Mouse (Mus musculus): ENCODE measurements at regions not wholly inside any gene's neighbourhood (a gene's known extent, or its start where the extent isn't known, plus 50 kb on each side); places are given as distances from the start of the nearest gene placed in this dataset.

GRCm38 (mm10) chr19:21107741-21108140 is 153.7 kb upstream of the Tmc1 start:
- Histone ChIP-seq H3K36me3 (replicated peaks; ENCODE audit: low read length) (no peaks in the 10 kb centered on the region), H3K4me3 (replicated peaks) (peak overlapping the region; percentile 14), H3K4me1 (peaks cover 59% of the 10 kb centered on the region), H3K27me3 (replicated peaks) (no peaks in the 10 kb centered on the region), H3K9me3 (no peaks in the 10 kb centered on the region)
- TF ChIP-seq GATA1 (IDR thresholded peaks at IDR 0.05; ENCODE audit: borderline replicate concordance, low read length): no peak
- no peak for TF ChIP-seq FLI1 (IDR thresholded peaks at IDR 0.05; ENCODE audit: low read length)

GRCm38 (mm10) chr19:21107275-21107674 is 153.3 kb upstream of the Tmc1 start:
- Histone ChIP-seq H3K4me3 (replicated peaks) (no peak overlapping the region), H3K27me3 (replicated peaks) (no peaks in the 10 kb centered on the region), H3K9me3 (no peaks in the 10 kb centered on the region), H3K4me1 (peaks cover 64% of the 10 kb centered on the region), H3K36me3 (replicated peaks; ENCODE audit: low read length) (no peaks in the 10 kb centered on the region)
- no peak for TF ChIP-seq GATA1 (IDR thresholded peaks at IDR 0.05; ENCODE audit: borderline replicate concordance, low read length)
- no peak for TF ChIP-seq FLI1 (IDR thresholded peaks at IDR 0.05; ENCODE audit: low read length)

GRCm38 (mm10) chr19:21106766-21107165 is 152.8 kb upstream of the Tmc1 start:
- H3K4me3 ChIP-seq (replicated peaks): peak overlapping the region; percentile 33

GRCm38 (mm10) chr19:21106241-21106669 is 152.3 kb upstream of the Tmc1 start:
- Histone ChIP-seq H3K4me1 (peaks cover 65% of the 10 kb centered on the region), H3K36me3 (replicated peaks; ENCODE audit: low read length) (no peaks in the 10 kb centered on the region), H3K27me3 (replicated peaks) (no peaks in the 10 kb centered on the region), H3K4me3 (replicated peaks) (no peak overlapping the region), H3K9me3 (no peaks in the 10 kb centered on the region)
- no peak for TF ChIP-seq FLI1 (IDR thresholded peaks at IDR 0.05; ENCODE audit: low read length)
- TF ChIP-seq GATA1 (IDR thresholded peaks at IDR 0.05; ENCODE audit: borderline replicate concordance, low read length): no peak

More at GRCm38 (mm10) chr19:21106766-21107165, 152.8 kb upstream of the Tmc1 start:
- H3K27me3 ChIP-seq (replicated peaks): no peaks in the 10 kb centered on the region
- no peak for TF ChIP-seq FLI1 (IDR thresholded peaks at IDR 0.05; ENCODE audit: low read length)
- no peak for TF ChIP-seq GATA1 (IDR thresholded peaks at IDR 0.05; ENCODE audit: borderline replicate concordance, low read length)
- no peaks in the 10 kb centered on the region for H3K36me3 ChIP-seq (replicated peaks; ENCODE audit: low read length)
- H3K9me3 ChIP-seq: no peaks in the 10 kb centered on the region
- peaks cover 61% of the 10 kb centered on the region for H3K4me1 ChIP-seq

GRCm38 (mm10) chr19:21105004-21105403 is 151.0 kb upstream of the Tmc1 start:
- TF ChIP-seq GATA1 (IDR thresholded peaks at IDR 0.05; ENCODE audit: borderline replicate concordance, low read length) (no peak), FLI1 (IDR thresholded peaks at IDR 0.05; ENCODE audit: low read length) (no peak)
- Histone ChIP-seq H3K27me3 (replicated peaks) (no peaks in the 10 kb centered on the region), H3K9me3 (no peaks in the 10 kb centered on the region), H3K4me3 (replicated peaks) (peak overlapping the region; percentile 83), H3K36me3 (replicated peaks; ENCODE audit: low read length) (no peaks in the 10 kb centered on the region), H3K4me1 (peaks cover 71% of the 10 kb centered on the region)

GRCm38 (mm10) chr19:21104462-21104936 is 150.5 kb upstream of the Tmc1 start:
- H3K4me3 ChIP-seq (replicated peaks): peak overlapping the region; percentile 83
- H3K36me3 ChIP-seq (replicated peaks; ENCODE audit: low read length): no peaks in the 10 kb centered on the region
- no peaks in the 10 kb centered on the region for H3K9me3 ChIP-seq
- H3K27me3 ChIP-seq (replicated peaks): no peaks in the 10 kb centered on the region
- H3K4me1 ChIP-seq: peaks cover 73% of the 10 kb centered on the region
- TF ChIP-seq FLI1 (IDR thresholded peaks at IDR 0.05; ENCODE audit: low read length) (no peak), GATA1 (IDR thresholded peaks at IDR 0.05; ENCODE audit: borderline replicate concordance, low read length) (no peak)

GRCm38 (mm10) chr19:21077771-21078548 is 124.0 kb upstream of the Tmc1 start:
- H3K9me3 ChIP-seq: peaks cover 4% of the 10 kb centered on the region; the same call in 1 of the 2 replicates
- peak overlapping the region; percentile 23 for H3K4me3 ChIP-seq (replicated peaks)
- TF ChIP-seq GATA1 (IDR thresholded peaks at IDR 0.05; ENCODE audit: borderline replicate concordance, low read length): no peak
- no peak for TF ChIP-seq FLI1 (IDR thresholded peaks at IDR 0.05; ENCODE audit: low read length)
- no peaks in the 10 kb centered on the region for H3K36me3 ChIP-seq (replicated peaks; ENCODE audit: low read length)
- no peaks in the 10 kb centered on the region for H3K27me3 ChIP-seq (replicated peaks)
- peaks cover 49% of the 10 kb centered on the region for H3K4me1 ChIP-seq

GRCm38 (mm10) chr19:21068381-21068780 is 114.4 kb upstream of the Tmc1 start:
- H3K36me3 ChIP-seq (replicated peaks; ENCODE audit: low read length): peaks cover 15% of the 10 kb centered on the region
- H3K27me3 ChIP-seq (replicated peaks): no peaks in the 10 kb centered on the region
- H3K4me1 ChIP-seq: peaks cover 27% of the 10 kb centered on the region
- H3K4me3 ChIP-seq (replicated peaks): no peak overlapping the region
- TF ChIP-seq GATA1 (IDR thresholded peaks at IDR 0.05; ENCODE audit: borderline replicate concordance, low read length): no peak
- no peak for TF ChIP-seq FLI1 (IDR thresholded peaks at IDR 0.05; ENCODE audit: low read length)
- peaks cover 18% of the 10 kb centered on the region for H3K9me3 ChIP-seq

GRCm38 (mm10) chr19:21066432-21067113 is 112.6 kb upstream of the Tmc1 start:
- no peak for TF ChIP-seq GATA1 (IDR thresholded peaks at IDR 0.05; ENCODE audit: borderline replicate concordance, low read length)
- peaks cover 10% of the 10 kb centered on the region for H3K9me3 ChIP-seq
- no peak overlapping the region for H3K4me3 ChIP-seq (replicated peaks)
- peaks cover 7% of the 10 kb centered on the region for H3K36me3 ChIP-seq (replicated peaks; ENCODE audit: low read length)
- no peaks in the 10 kb centered on the region for H3K27me3 ChIP-seq (replicated peaks)
- peaks cover 27% of the 10 kb centered on the region for H3K4me1 ChIP-seq

GRCm38 (mm10) chr19:21064902-21065301 is 110.9 kb upstream of the Tmc1 start:
- Histone ChIP-seq H3K36me3 (replicated peaks; ENCODE audit: low read length) (no peaks in the 10 kb centered on the region), H3K4me1 (peaks cover 23% of the 10 kb centered on the region), H3K4me3 (replicated peaks) (no peak overlapping the region), H3K27me3 (replicated peaks) (no peaks in the 10 kb centered on the region), H3K9me3 (no peaks in the 10 kb centered on the region)
- TF ChIP-seq FLI1 (IDR thresholded peaks at IDR 0.05; ENCODE audit: low read length): no peak
- TF ChIP-seq GATA1 (IDR thresholded peaks at IDR 0.05; ENCODE audit: borderline replicate concordance, low read length): no peak
